29 mouse cellular contexts compared by ENCODE assay signal in the genomic region with DNA sequence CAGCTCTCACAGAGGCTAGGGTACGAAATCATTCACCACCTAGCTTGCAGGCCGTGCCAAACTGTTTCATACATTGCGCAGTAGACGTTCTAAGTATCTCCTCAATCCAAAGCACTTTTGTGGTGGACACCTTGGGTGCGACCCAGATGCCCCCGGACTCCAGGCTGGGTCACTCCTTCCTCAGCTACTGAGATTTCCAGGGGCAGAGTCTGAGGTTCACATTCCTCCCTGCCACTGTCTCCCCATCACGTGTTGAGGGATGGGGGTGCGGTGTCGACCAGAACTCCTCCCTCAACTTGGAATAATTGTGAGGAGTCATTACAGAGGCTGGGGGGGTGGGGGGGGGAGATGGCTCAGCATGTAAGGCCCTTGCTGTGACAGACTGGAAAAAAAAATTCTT. TPM values are rescaled to one million over a fixed set of nuclear protein-coding genes. Genes with fewer than 3 reads are reported as not detected.
DNase-seq lines count a peak whose midpoint lies in the region; ATAC-seq and TF ChIP-seq lines count a peak whose summit lies in the region.
"Had no signal": no experiment of that assay in that cellular context is flagged by ENCODE, and none has a peak within 500 bp of the region (broad histone marks: within the 10 kb centered on the region; RNA-seq: fewer than 3 reads in every experiment).

No protein-coding gene starts in this region.

- H3K4me2 ChIP-seq in forebrain, embryonic 15.5 days (replicated peaks): no peak overlapping the region
- no peak overlapping the region for H3K4me2 ChIP-seq in forebrain, embryonic 14.5 days (ENCODE audit: low read length)
- no peak overlapping the region for H3K4me2 ChIP-seq in hindbrain, postnatal 0 days (ENCODE audit: low read depth, low read length)
- no peak overlapping the region for H3K4me2 ChIP-seq in hindbrain, embryonic 14.5 days (replicated peaks)
- H3K4me2 ChIP-seq: heart, embryonic 11.5 days; limb, embryonic 12.5 days; liver, embryonic 12.5 days; midbrain, embryonic 11.5 days; neural tube, embryonic 12.5 days had no signal

- no peak overlapping the region for H3K4me3 ChIP-seq in forebrain, embryonic 15.5 days
- H3K4me3 ChIP-seq in forebrain, embryonic 14.5 days (ENCODE audit: low read depth, low read length): no peak overlapping the region
- no peak overlapping the region for H3K4me3 ChIP-seq in hindbrain, postnatal 0 days (ENCODE audit: low read length)
- no peak overlapping the region for H3K4me3 ChIP-seq in hindbrain, embryonic 14.5 days (replicated peaks; ENCODE audit: low read length)
- H3K4me3 ChIP-seq in liver, adult 2 months (ENCODE audit: insufficient read depth, low read depth, low read length): no peak overlapping the region
- H3K4me3 ChIP-seq: limb, embryonic 12.5 days; liver, embryonic 12.5 days; neural tube, embryonic 12.5 days had no signal

- no peak for DNase-seq in forebrain, embryonic 14.5 days (ENCODE audit: low spot score)
- no peak for DNase-seq in hindbrain, postnatal 0 days (ENCODE audit: low spot score)
- DNase-seq in hindbrain, embryonic 14.5 days (ENCODE audit: low spot score): no peak
- DNase-seq in liver, adult 2 months (ENCODE audit: extremely low read depth, low read depth, low spot score): no peak
- DNase-seq in liver: no peak
- DNase-seq in kidney, postnatal 25 days: peak; percentile 53 to 75
- DNase-seq: adrenal gland, adult 8-10 months; cerebellum, adult 2 months; gastrocnemius, postnatal 25 days; liver, postnatal 0 days; lung, postnatal 36 days had no signal

- TF ChIP-seq POLR2A in liver, adult 2 months (IDR thresholded peaks at IDR 0.05; ENCODE audit: extremely low read depth, insufficient read depth, low read length): no peak

- no peaks in the 10 kb centered on the region for H3K79me2 ChIP-seq in liver, adult 2 months (ENCODE audit: control insufficient read depth, insufficient read depth, low read length)

- no peak for TF ChIP-seq CTCF in hindbrain, postnatal 0 days (IDR thresholded peaks at IDR 0.05; ENCODE audit: low read depth)
- no peak for TF ChIP-seq CTCF in liver, adult 2 months (IDR thresholded peaks at IDR 0.05; ENCODE audit: low read depth, low read length)

- 81% methylated on average over 9 of the region's 9 CpGs for WGBS in forebrain, embryonic 15.5 days
- 82% methylated on average over 9 of the region's 9 CpGs for WGBS in forebrain, embryonic 14.5 days
- 79% methylated on average over 9 of the region's 9 CpGs for WGBS in hindbrain, postnatal 0 days
- 90% methylated on average over 9 of the region's 9 CpGs for WGBS in hindbrain, embryonic 14.5 days
- WGBS in liver, adult 2 months: 92% methylated on average over 9 of the region's 9 CpGs

- H3K9ac ChIP-seq in forebrain, embryonic 15.5 days (replicated peaks): no peak overlapping the region
- H3K9ac ChIP-seq in forebrain, embryonic 14.5 days (ENCODE audit: low read length): no peak overlapping the region
- H3K9ac ChIP-seq in hindbrain, postnatal 0 days (replicated peaks; ENCODE audit: low read length): no peak overlapping the region
- no peak overlapping the region for H3K9ac ChIP-seq in hindbrain, embryonic 14.5 days
- H3K9ac ChIP-seq in liver, adult 2 months (ENCODE audit: low read depth, low read length): no peak overlapping the region
- H3K9ac ChIP-seq: limb, embryonic 12.5 days; liver, embryonic 12.5 days; liver, postnatal 0 days; neural tube, embryonic 12.5 days had no signal

- no peaks in the 10 kb centered on the region for H3K27me3 ChIP-seq in forebrain, embryonic 15.5 days
- H3K27me3 ChIP-seq in forebrain, embryonic 14.5 days (replicated peaks; ENCODE audit: control insufficient read depth, insufficient read depth, low read length): no peaks in the 10 kb centered on the region
- H3K27me3 ChIP-seq in hindbrain, postnatal 0 days (ENCODE audit: insufficient read depth, low read length): no peaks in the 10 kb centered on the region
- H3K27me3 ChIP-seq in hindbrain, embryonic 14.5 days (ENCODE audit: control insufficient read depth, insufficient read depth, low read length): no peaks in the 10 kb centered on the region
- no peaks in the 10 kb centered on the region for H3K27me3 ChIP-seq in liver, adult 2 months (ENCODE audit: control insufficient read depth, insufficient read depth, low read length)
- H3K27me3 ChIP-seq: limb, embryonic 12.5 days had no signal

- no peak for ATAC-seq in forebrain, embryonic 15.5 days (replicated peaks)
- no peak for ATAC-seq in forebrain, embryonic 14.5 days
- ATAC-seq in hindbrain, postnatal 0 days: no peak
- no peak for ATAC-seq in hindbrain, embryonic 14.5 days (ENCODE audit: low FRiP score)
- no peak for ATAC-seq in inflammation-experienced regulatory T-cells, adult 6 months
- ATAC-seq: intestine, postnatal 0 days; liver, embryonic 12.5 days; liver, postnatal 0 days had no signal

- no peaks in the 10 kb centered on the region for H3K9me3 ChIP-seq in forebrain, embryonic 15.5 days
- no peaks in the 10 kb centered on the region for H3K9me3 ChIP-seq in forebrain, embryonic 14.5 days (replicated peaks; ENCODE audit: control insufficient read depth, low read length)
- H3K9me3 ChIP-seq in hindbrain, postnatal 0 days (ENCODE audit: low read length): no peaks in the 10 kb centered on the region
- peaks cover 4% of the 10 kb centered on the region; the same call in 1 of the 2 replicates for H3K9me3 ChIP-seq in hindbrain, embryonic 14.5 days (ENCODE audit: control insufficient read depth, low read length)
- H3K9me3 ChIP-seq: G1E; limb, embryonic 12.5 days; liver, embryonic 12.5 days; neural tube, embryonic 12.5 days had no signal

- peaks cover 25% of the 10 kb centered on the region for H3K4me1 ChIP-seq in forebrain, embryonic 15.5 days
- peaks cover 6% of the 10 kb centered on the region; the same call in 1 of the 2 replicates for H3K4me1 ChIP-seq in forebrain, embryonic 14.5 days (ENCODE audit: control insufficient read depth, insufficient read depth, low read length)
- no peaks in the 10 kb centered on the region for H3K4me1 ChIP-seq in hindbrain, postnatal 0 days (ENCODE audit: insufficient read depth, low read length)
- no peaks in the 10 kb centered on the region; the same call in 1 of the 2 replicates for H3K4me1 ChIP-seq in hindbrain, embryonic 14.5 days (replicated peaks; ENCODE audit: control insufficient read depth, insufficient read depth, low read length)
- peaks cover 48% of the 10 kb centered on the region for H3K4me1 ChIP-seq in liver, adult 2 months (ENCODE audit: control insufficient read depth, insufficient read depth, low read length)
- H3K4me1 ChIP-seq: liver, embryonic 12.5 days; neural tube, embryonic 12.5 days had no signal

- no peaks in the 10 kb centered on the region for H3K36me3 ChIP-seq in forebrain, embryonic 15.5 days
- no peaks in the 10 kb centered on the region for H3K36me3 ChIP-seq in forebrain, embryonic 14.5 days (ENCODE audit: control insufficient read depth, insufficient read depth, low read length)
- H3K36me3 ChIP-seq in hindbrain, postnatal 0 days (ENCODE audit: insufficient read depth, low read length): no peaks in the 10 kb centered on the region
- H3K36me3 ChIP-seq in hindbrain, embryonic 14.5 days (replicated peaks; ENCODE audit: control insufficient read depth, insufficient read depth): no peaks in the 10 kb centered on the region
- no peaks in the 10 kb centered on the region for H3K36me3 ChIP-seq in liver, adult 2 months (ENCODE audit: control insufficient read depth, insufficient read depth, low read length)
- H3K36me3 ChIP-seq: G1E; limb, embryonic 12.5 days; liver, embryonic 12.5 days; neural tube, embryonic 12.5 days had no signal

- peak overlapping the region; percentile 63 for H3K27ac ChIP-seq in forebrain, embryonic 15.5 days (replicated peaks)
- H3K27ac ChIP-seq in forebrain, embryonic 14.5 days (ENCODE audit: low read depth, low read length): no peak overlapping the region
- H3K27ac ChIP-seq in hindbrain, postnatal 0 days: 0 out of 2 replicates have a peak overlapping the region, but pooled peaks have one; percentile 11
- H3K27ac ChIP-seq in hindbrain, embryonic 14.5 days: no peak overlapping the region
- H3K27ac ChIP-seq in liver, adult 2 months (replicated peaks; ENCODE audit: insufficient read depth, low read depth, low read length): 0 out of 2 replicates have a peak overlapping the region, but pooled peaks have one; percentile 11
- H3K27ac ChIP-seq: limb, embryonic 12.5 days; liver, embryonic 12.5 days; neural tube, embryonic 12.5 days had no signal

RNA-seq across cellular contexts. Expression of gene Tsku, which starts 28.5 kb away (rescaled TPM):
- polyA plus RNA-seq in forebrain, embryonic 15.5 days (2015; fragmentation: Nextera tagmentation; extraction: Ambion mirVana): 7.9 and 8.6 TPM in 2 replicates
- 10.5 and 10.8 TPM in 2 replicates for polyA plus RNA-seq in forebrain, embryonic 14.5 days (2014; fragmentation: Nextera tagmentation; extraction: Ambion mirVana)
- 37.6 and 48.8 TPM in 2 replicates for total RNA-seq in hindbrain, postnatal 0 days (2014; rRNA removed)
- polyA plus RNA-seq in hindbrain, postnatal 0 days (2015; fragmentation: Nextera tagmentation; extraction: Ambion mirVana): 9.4 and 11.1 TPM in 2 replicates
- 9.5 and 11.7 TPM in 2 replicates for polyA plus RNA-seq in hindbrain, embryonic 14.5 days (2014; fragmentation: Nextera tagmentation; extraction: Ambion mirVana)
- 10.1 and 15.4 TPM in 2 replicates for total RNA-seq in liver, adult 2 months (2014; rRNA removed)
- polyA plus RNA-seq in liver, adult 2 months (2012; rRNA removed): 57.1 and 103 TPM in 2 replicates
- polyA plus RNA-seq in inflammation-experienced regulatory T-cells, adult 6 months (2017; shearing (Covaris generic)): not detected
- total RNA-seq: G1E had no signal
- polyA plus RNA-seq: G1E had no signal

RNA-seq across cellular contexts. Expression of gene Gucy2d, which starts 50.6 kb away (rescaled TPM):
- not detected in 2 replicates for polyA plus RNA-seq in forebrain, embryonic 15.5 days (2015; fragmentation: Nextera tagmentation; extraction: Ambion mirVana)
- polyA plus RNA-seq in forebrain, embryonic 14.5 days (2014; fragmentation: Nextera tagmentation; extraction: Ambion mirVana): 0.10 and 0.16 TPM in 2 replicates
- 0.18 TPM in 1 of 2 replicates, not detected in the other for total RNA-seq in hindbrain, postnatal 0 days (2014; rRNA removed)
- polyA plus RNA-seq in hindbrain, postnatal 0 days (2015; fragmentation: Nextera tagmentation; extraction: Ambion mirVana): 0.18 and 0.20 TPM in 2 replicates
- 0.19 and 0.39 TPM in 2 replicates for polyA plus RNA-seq in hindbrain, embryonic 14.5 days (2014; fragmentation: Nextera tagmentation; extraction: Ambion mirVana)
- total RNA-seq in liver, adult 2 months (2014; rRNA removed): not detected in 2 replicates
- not detected in 2 replicates for polyA plus RNA-seq in liver, adult 2 months (2012; rRNA removed)
- not detected for polyA plus RNA-seq in inflammation-experienced regulatory T-cells, adult 6 months (2017; shearing (Covaris generic))
- total RNA-seq: adrenal gland, adult 8-10 months; adrenal gland, postnatal 4 days; layer of hippocampus, adult 18-20 months; layer of hippocampus, postnatal 10 days; left cerebral cortex, adult 18-20 months; left cerebral cortex, postnatal 25 days; megakaryocyte, adult 5-6 weeks had no signal
- polyA plus RNA-seq: embryonic facial prominence, embryonic 11.5 days; G1E; heart, embryonic 16.5 days; liver, embryonic 12.5 days; liver, postnatal 0 days; lung, embryonic 16.5 days; midbrain, embryonic 11.5 days; neural tube, embryonic 12.5 days had no signal

Comparison
In these comparisons a context has a peak if more than half of its experiments do, and no peak if none do; other contexts are left out.
1. H3K27ac ChIP-seq: peak in forebrain, embryonic 15.5 days (single experiment), hindbrain, postnatal 0 days (single experiment) and liver, adult 2 months (single experiment); none in forebrain, embryonic 14.5 days (single experiment) and hindbrain, embryonic 14.5 days (single experiment).
2. DNase-seq: peak in kidney, postnatal 25 days (2 of 2); none in forebrain, embryonic 14.5 days (single experiment), hindbrain, postnatal 0 days (single experiment), hindbrain, embryonic 14.5 days (single experiment), liver, adult 2 months (single experiment) and liver (single experiment).